Mouse (Mus musculus): Measurements from ENCODE around the gene Olfr298.

The Olfr298 gene

GRCm38 (mm10) chr7:86492384-86492783, at the start of gene Olfr298:
Gene Olfr298 (minus strand): TSS chr7:86492484.
- DNase-seq, result no peak

- DNase-seq, result no peak
Measured at GRCm38 (mm10) chr7:86519668-86520067, 27.4 kb upstream of the Olfr298 start, which contains the start of gene Olfr297. Gene Olfr297 (plus strand): TSS chr7:86519968.

DNA sequence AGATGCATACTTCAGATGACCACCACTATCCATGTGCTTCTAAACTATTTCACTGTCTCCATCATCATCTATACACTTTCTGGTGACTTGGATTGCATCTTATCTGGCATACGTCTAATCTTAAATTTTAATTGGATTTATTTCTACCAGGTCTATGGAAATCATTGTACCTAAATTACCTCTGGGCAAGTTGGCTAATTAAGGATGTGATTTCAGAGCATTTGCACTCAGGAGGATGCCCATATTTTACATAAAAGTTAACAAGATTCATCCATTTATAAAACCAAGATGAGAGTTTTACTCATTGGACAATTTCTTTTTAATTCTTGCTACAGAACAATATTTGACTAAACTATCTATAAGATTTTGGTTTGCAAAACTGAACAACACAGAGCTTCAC, 32.7 kb downstream of the Olfr298 start, which contains the start of gene Olfr299:
Gene Olfr299 (plus strand): TSS at position 301 of the 400 bp plus-strand sequence.
- no peak for DNase-seq

Measured in layer of hippocampus, adult 9-11 months (tissue).